Mouse (Mus musculus) kidney, adult 2 months (tissue): ENCODE measurements around the gene Pradc1.

Experiments used
- CTCF ChIP-seq: fragments of 200-500 bp; conservative IDR thresholded peaks from 2 replicates; pipeline ENCODE4 v1.5.1; 2011; ENCODE audit warnings: low read depth, mild to moderate bottlenecking, control low read depth, low read length, moderate library complexity, mixed read lengths; ENCODE audit not compliant: insufficient read depth, insufficient read length
- POLR2A ChIP-seq: fragments of 200-500 bp; IDR thresholded peaks from one replicate; pipeline ENCODE4 v1.6.1; 2011; ENCODE audit warnings: low read depth, low read length, control low read depth

DNA sequence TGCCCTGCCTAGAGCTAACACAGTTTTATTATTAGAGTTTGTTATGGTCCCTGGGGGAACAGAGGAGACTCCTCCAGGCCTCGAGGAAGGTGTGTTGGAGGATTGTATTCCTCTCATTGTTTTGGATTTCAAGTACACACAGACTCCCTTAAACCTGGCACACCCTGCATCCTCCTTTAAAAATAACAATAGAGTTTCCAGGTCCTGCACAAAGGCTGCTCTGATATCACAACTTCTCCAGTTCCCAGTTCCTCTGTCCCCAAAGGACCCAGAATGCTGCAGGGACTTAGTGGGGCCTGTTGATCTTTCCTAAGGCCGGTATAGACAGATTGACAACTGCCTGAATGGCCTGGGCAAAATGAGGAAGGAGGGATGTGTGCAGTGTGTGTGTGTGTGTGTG is 49.2 kb downstream of the Pradc1 start:
- TF ChIP-seq CTCF (no peak), POLR2A (no peak)
